Mouse (Mus musculus): ENCODE data around the gene Bcr.

Bcr gene

GRCm38 (mm10) chr10:75098446-75099183, 38.2 kb downstream of the Bcr start:
- peak; percentile 83 for DNase-seq

DNA sequence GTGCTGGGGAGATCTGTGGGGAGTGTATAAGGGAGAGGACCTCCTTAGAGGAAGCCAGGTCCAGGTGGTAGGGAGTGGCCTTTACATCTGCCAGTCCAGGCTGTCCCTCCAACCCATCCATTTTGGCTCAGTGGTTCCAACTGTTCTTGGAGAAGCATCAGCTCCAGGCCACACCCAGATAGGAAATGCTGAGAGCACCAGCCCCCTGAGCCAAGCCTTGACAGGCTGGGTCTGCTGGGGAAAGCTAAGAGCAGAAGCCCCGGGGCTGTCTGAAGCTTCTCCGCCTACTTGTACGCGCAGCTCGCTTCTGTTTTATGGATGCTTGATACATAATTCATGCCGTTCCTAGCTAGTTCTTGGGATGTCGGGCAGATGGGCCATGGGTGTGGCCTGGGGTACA, 39.9 kb downstream of the Bcr start:
- no peak for DNase-seq

DNA sequence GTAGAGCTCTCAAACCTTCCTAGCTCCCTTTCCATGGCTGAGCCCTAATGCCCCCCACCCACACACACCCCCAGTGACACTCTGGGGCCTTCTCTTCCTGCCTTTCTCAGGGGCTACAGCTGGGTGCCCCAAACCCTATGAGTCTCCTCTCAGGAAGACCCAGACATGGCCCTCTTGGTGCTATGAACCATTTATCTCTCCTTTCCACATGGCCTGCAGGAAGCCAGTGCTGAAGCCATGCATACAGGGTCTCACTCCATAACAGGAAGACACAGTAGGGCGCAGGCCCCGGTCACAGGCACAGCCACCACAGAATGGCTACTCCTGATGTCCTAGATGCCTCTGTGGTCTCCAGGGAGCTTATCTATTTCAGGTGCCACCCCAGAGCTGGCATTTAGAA, 43.1 kb downstream of the Bcr start:
- no peak for DNase-seq

DNA sequence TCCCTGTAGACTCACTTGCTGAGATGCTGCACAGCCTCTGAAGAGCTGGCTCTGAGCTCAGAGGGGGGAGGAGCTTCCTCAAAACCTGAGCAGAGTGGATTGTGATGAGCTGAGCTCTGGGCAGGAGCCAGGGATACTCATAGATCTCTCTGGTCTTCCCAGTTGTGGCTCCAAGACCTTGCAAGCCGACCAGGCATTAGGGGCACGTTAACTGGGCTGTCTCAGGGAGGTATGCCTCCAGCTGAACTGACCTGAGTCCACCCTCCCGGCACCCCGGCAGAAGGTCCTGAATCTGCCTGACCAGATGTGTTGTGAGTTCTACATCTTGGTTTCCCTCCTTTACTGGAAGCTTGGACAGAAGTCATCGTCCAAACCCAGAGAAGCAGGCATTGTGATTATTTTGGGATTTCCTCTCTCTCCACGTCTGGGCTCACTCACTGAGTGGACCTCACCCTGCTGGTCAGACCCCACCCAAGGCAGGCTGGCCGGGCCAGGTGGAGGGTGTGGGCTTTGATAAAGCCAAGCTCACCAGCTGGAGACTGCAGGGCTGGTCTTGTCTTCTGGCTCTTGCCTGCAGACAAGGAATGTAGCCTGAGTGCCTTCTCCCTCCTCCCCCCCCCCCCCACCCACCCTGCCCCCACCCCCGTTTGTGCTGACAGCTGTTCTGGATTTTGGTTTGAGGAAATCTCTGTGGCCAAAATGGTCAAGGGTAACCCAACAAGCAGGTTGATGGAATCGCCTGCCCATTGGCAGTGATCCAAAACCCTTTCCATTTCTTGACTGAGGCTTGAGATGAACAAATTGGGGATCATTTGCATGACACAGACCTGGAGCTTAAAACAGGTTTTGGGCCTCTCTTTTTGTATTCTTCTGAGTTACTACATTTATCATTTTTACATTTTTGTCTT, 44.1 kb downstream of the Bcr start:
- peak; percentile 26 for DNase-seq

- no peak for DNase-seq
These were observed 44.7 kb downstream of the Bcr start for GRCm38 (mm10) chr10:75105099-75105461.

- DNase-seq: no peak
These were observed 45.3 kb downstream of the Bcr start for GRCm38 (mm10) chr10:75105687-75106086.

DNA sequence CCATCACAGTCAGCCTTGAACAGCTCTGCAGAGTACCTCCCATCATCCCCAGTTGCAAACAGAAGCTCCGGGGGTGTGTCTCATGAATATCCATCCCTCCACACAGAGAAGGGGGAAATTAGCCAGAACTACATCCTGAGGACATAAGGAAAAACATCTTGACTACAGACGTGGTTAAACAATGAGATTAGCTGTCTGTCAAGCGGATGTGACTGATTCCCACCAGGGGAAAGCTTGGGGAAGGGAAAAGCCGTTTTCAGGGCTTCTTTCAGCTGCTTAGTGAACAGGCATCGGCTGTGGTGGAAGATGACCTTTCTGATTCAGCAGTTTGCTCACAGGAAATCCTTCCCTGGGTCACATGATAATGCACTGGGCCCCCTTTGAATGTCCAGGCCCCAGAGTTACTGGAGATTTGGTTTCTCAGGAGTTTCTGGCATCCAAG, 46.6 kb downstream of the Bcr start:
- DNase-seq: peak; percentile 32

DNA sequence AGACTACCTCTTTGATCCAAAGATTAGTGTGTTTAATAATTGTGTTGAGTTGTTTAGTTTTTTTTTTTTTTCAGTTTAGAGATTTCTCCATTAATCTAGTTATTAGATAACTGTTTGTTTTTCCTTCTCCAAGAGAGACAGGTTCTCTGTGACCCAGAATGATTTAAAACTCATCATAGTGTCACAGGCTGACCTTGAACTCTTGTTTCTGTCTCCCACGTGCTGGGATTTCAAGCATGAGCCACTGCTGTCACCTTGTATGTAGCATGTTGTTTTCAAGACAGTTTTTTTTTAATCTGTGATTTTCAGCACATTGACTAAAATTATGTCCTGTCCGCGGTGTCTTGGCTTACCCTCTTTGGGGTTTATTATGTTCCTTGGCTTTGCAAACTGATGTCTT, 47.7 kb downstream of the Bcr start:
- DNase-seq: no peak

GRCm38 (mm10) chr10:75111446-75112201, 51.2 kb downstream of the Bcr start:
- no peak for DNase-seq

GRCm38 (mm10) chr10:75112405-75112804, 52.0 kb downstream of the Bcr start:
- DNase-seq: no peak

GRCm38 (mm10) chr10:75113620-75114019, 53.2 kb downstream of the Bcr start:
- DNase-seq: no peak

DNA sequence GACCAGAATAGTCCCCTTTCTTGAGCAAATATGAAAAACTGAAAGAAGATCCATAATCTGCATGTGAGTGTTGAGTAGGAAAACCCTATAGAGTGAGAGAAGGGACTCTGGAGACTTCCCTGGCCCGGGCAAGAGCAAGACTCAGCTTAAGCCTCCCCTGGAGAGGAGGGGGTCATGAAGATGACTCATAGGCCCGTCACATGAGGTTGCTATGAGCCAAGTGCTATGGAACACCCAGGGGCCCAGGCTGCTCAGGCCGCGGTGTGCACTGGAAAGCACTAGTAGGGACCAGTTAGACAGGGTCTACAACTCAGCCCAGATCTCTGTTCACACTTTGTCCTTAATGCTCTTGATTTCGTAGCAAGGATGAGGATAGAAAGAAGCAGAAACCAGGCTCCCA, 54.8 kb downstream of the Bcr start:
- DNase-seq: no peak

DNA sequence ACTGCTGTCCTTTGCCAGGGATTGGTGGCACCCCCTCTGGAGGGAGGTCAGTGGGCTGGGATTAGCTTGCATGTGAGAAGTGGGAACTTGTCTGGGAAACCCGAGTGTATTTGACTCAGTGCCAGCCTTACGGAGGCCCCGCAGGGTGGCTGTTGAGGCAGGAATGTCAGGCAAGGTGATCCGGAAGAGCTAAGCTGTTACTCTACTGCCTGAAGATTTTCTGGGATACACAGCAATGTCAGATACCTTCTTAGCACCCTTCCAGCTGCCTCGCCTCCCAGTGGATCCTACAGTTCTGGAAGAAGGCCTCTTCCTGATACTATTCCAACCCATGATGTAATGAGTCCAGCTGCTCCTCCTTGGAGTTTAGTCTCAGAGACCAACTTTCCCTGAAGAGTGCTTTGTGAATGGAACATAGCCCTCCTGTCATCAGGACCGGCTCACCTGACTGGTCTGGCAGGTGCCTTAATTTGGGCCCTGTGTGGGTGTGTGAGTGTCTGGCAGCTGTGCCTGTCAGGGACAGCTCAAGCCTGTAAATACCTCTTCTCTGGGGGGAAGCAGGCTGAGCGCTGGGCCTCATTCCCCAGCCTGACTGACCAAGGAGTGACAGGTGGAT, 56.6 kb downstream of the Bcr start:
- no peak for DNase-seq

DNA sequence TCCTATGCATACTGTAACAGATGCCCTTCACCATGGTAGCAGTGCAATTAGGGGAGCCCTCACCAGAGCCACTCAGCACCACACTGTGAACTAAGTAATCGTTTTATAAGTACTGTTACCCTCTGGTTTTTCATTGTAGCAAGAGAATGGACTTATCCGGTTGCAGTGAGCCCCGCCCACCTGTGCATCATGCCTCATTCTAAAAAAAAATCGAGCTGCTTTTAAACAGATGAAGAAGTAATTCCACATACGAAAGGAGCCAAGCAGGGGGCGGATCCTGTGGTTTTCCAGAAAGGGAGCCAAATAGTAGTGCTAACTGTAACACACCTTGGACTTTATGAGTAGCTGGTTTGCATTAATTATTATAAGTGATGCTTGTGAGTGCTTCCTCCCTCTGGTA, 58.1 kb downstream of the Bcr start:
- no peak for DNase-seq

GRCm38 (mm10) chr10:75119396-75119795, 59.0 kb downstream of the Bcr start:
- no peak for DNase-seq

DNA sequence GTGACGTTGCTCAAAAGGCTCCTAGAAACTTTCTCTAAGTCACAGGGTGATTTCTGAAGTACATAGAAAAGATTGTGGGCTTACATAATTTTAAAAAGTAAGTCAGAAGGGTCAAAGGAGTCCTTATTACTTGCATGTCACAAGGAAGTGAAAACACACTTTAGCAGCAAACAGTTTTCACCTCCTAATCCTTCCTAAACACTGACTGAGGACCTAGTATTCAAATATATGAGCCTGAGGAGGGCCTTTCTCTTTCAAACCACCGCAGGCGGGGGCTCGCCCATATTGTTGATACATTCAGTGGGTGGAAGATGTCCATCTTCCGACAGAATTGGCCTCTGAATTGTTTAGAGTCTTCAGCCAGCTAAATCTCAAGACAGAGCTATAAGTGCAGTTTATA, 59.8 kb downstream of the Bcr start:
- DNase-seq: no peak

DNA sequence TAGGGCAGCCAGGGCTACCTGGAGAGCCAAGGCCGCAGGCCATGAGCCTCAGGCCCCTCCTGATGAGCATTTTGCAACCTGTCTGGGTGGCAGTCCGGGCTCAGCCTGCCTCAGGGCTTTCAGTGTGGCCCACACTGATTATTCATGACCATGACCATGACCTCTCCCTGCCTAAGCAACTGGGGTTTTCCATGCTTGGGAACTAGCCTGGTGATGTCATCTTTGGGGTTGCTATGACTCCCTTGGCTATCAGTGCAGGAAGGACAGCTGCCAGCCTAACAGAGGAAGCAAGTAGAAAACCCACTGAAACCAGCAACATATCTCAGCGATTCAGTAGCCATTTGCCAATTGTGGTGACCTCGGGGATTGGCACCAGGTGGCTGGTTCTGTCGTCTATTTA, 60.6 kb downstream of the Bcr start:
- DNase-seq: peak; percentile 49

DNA sequence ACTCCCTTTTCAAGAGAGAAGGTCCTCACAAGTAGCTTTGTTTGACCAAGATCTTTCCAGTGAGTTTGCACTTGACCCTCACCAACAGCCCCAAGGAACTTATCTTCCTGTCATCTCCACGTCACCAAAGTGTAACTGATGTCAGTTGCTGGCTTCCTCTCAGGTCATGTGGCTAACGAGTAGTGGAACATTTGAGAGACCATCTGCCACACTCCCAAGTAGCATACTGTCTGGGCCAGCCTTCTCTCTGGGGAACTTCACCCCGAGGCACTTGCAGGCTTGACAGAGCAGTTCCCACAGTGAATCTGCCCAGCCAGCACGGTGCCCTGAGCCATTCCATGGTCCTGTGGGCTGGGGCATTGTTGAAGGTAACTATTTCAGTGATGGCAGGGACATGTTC, 65.2 kb downstream of the Bcr start:
- no peak for DNase-seq

GRCm38 (mm10) chr10:75129283-75129710, 68.9 kb downstream of the Bcr start:
- no peak for DNase-seq

GRCm38 (mm10) chr10:75130372-75131046, 70.1 kb downstream of the Bcr start:
- DNase-seq: no peak

DNA sequence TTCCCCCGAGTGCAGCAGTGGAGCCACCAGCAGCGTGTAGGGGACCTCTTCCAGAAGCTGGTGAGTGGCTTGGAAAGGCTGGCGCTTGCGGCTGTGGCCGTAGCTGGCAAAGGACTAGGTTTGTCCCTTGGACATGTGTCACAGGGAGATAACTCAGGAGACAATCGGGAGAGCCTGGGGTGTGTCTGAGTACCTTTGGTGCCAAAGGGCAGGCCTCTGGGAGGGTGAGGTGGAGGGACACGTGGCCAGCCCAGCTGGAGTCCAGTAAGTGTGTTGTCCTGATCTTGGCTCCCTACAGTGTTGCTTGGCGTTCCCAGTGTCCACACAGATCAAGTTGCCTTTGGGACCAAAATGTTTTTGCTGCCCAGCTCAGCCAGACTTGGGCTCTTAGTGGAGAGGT, 71.2 kb downstream of the Bcr start:
- no peak for DNase-seq

DNA sequence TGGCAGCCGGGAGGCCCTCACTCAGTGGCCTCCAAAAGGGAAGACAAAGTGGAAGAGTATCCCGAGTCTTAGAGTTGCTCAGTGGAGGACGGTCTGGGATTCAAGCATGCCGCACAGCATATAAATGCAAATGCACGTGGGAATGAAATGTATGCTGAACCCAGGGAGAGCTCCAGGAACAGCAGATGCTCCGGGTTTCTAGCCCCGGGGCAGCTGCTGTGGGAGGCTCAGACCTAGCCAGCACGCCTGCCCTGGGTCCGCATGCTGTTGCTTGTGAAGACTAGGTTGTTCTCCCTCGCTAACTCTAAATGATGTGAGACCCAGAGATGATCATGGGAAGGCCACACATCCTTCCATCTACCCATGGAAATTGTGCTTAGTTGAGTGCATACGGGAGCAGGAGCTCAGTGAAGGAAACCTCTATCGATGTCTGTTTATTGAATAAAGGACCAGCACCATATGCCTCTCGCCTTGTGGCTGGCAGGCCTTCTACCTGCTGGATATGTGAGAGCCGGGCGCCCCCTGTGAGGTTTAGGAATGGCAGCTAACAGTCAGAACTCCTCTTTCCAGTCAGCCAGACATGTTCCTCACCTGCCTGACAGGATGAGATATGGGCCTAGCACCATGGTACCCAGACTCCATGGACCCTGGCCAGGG, 74.6 kb downstream of the Bcr start:
- no peak for DNase-seq
